Mouse (Mus musculus): Measurements from ENCODE around the gene Fam186a.

GRCm38 (mm10) chr15:100006180-100006579 is 39.3 kb upstream of the Fam186a start:
- TF ChIP-seq CTCF (IDR thresholded peaks at IDR 0.05; ENCODE audit: control insufficient read depth, insufficient read depth, insufficient read length) (no peak), FOSL1 (IDR thresholded peaks at IDR 0.05; ENCODE audit: insufficient read depth, low read length, poor library complexity, severe bottlenecking) (no peak), MAX (IDR thresholded peaks at IDR 0.05) (no peak)
